In the genomic region with DNA sequence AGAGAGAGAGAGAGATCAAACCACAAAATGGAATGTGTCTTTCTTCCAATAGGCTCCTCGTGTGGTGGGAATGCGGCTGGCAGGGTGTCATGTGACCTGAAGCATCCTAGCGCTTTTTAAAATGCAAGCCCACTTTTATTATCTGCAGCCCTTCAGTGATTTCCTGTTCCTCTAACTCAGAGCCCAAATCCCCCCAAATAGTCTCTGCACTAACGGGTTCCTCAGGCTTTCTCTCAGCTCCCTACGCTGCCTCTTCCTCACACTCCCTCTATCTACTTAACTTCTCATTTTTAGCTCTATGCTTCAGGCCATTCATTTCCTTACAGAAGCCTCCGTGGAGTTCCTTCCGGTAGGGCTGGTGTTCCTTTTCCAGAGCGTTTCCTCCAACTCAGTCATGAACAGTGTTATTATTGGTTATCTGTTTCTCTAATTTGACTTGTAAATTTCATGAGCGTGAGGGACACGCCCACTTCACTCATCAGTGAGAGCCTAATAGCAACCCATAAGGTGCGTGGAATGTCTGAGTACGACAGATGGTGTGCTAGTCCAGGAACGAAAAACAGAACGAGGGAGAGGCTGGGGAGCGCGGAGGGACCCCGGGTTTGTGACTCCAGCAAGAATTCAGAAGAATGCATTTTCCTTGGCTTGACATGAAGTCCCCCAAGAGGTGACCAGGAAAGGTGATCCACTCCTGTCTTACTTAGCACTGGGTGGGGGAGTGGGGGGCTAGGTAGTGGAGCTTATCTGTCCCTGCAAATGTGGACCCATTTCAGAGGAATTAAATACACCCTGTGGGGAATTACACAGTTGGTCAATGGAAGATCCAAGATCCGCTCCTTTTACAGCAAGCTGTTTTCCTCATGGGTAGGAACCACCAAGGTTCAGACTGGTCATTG, we compare ENCODE assay signal across 8 mouse cellular contexts. TPM values are rescaled to one million over a fixed set of nuclear protein-coding genes. Genes with fewer than 3 reads are reported as not detected.
DNase-seq lines count a peak whose midpoint lies in the region; ATAC-seq and TF ChIP-seq lines count a peak whose summit lies in the region.

No protein-coding gene starts in this region.

- 16% methylated on average over 18 of the region's 18 CpGs for WGBS in hindbrain, embryonic 14.5 days
- 15% methylated on average over 18 of the region's 18 CpGs for WGBS in limb, embryonic 13.5 days
- 13% methylated on average over 18 of the region's 18 CpGs for WGBS in thymus, adult 2 months

- peak overlapping the region; percentile 52 for H3K4me2 ChIP-seq in hindbrain, embryonic 14.5 days (replicated peaks)
- H3K4me2 ChIP-seq in limb, embryonic 13.5 days (replicated peaks) = peak overlapping the region; percentile 62
- peak overlapping the region; percentile 81 for H3K4me2 ChIP-seq in myocyte (ENCODE audit: low read depth)

- peak overlapping the region; percentile 30; the same call in 1 of the 2 replicates for H3K9ac ChIP-seq in hindbrain, embryonic 14.5 days
- no peak overlapping the region for H3K9ac ChIP-seq in limb, embryonic 13.5 days

- H3K27ac ChIP-seq in hindbrain, embryonic 14.5 days = peak overlapping the region; percentile 60
- no peak overlapping the region for H3K27ac ChIP-seq in limb, embryonic 13.5 days
- H3K27ac ChIP-seq in thymus, adult 2 months (ENCODE audit: control insufficient read depth, insufficient read depth, low read length) = no peak overlapping the region

- no peaks in the 10 kb centered on the region for H3K9me3 ChIP-seq in hindbrain, embryonic 14.5 days (ENCODE audit: control insufficient read depth, low read length)
- no peaks in the 10 kb centered on the region for H3K9me3 ChIP-seq in limb, embryonic 13.5 days

- no peaks in the 10 kb centered on the region for H3K79me2 ChIP-seq in myocyte (ENCODE audit: control insufficient read depth, insufficient read depth)

- peak; percentile 56; the same call in 1 of the 2 replicates for ATAC-seq in hindbrain, embryonic 14.5 days (ENCODE audit: low FRiP score)
- peak; percentile 24; the same call in 1 of the 2 replicates for ATAC-seq in limb, embryonic 13.5 days (ENCODE audit: low FRiP score, low read depth)

- peaks cover 14% of the 10 kb centered on the region for H3K4me1 ChIP-seq in hindbrain, embryonic 14.5 days (replicated peaks; ENCODE audit: control insufficient read depth, insufficient read depth, low read length)
- peaks cover 11% of the 10 kb centered on the region for H3K4me1 ChIP-seq in limb, embryonic 13.5 days
- peaks cover 16% of the 10 kb centered on the region for H3K4me1 ChIP-seq in thymus, adult 2 months (replicated peaks; ENCODE audit: control insufficient read depth, insufficient read depth, low read length)

- peak; percentile 86 for DNase-seq in A20 (ENCODE audit: low read depth, low spot score)
- DNase-seq in CD4-positive helper T cell, adult 2 months (ENCODE audit: low read depth, low spot score) = peak; percentile 55
- peak; percentile 52 for DNase-seq in embryo, embryonic 11 days
- no peak for DNase-seq in hindbrain, embryonic 14.5 days (ENCODE audit: low spot score)
- DNase-seq in thymus, adult 2 months = no peak
- no peak for DNase-seq in gastrocnemius, postnatal 10 days

- no peaks in the 10 kb centered on the region for H3K27me3 ChIP-seq in hindbrain, embryonic 14.5 days (ENCODE audit: control insufficient read depth, insufficient read depth, low read length)
- H3K27me3 ChIP-seq in limb, embryonic 13.5 days = peaks cover 20% of the 10 kb centered on the region
- H3K27me3 ChIP-seq in myocyte (ENCODE audit: control insufficient read depth, insufficient read depth, insufficient read length) = peaks cover 8% of the 10 kb centered on the region
- no peaks in the 10 kb centered on the region for H3K27me3 ChIP-seq in thymus, adult 2 months (ENCODE audit: control insufficient read depth, insufficient read depth, low read length)

- no peak for TF ChIP-seq POLR2A in myocyte (IDR thresholded peaks at IDR 0.05; ENCODE audit: insufficient read length, low read depth)
- no peak for TF ChIP-seq POLR2A in thymus, adult 2 months (IDR thresholded peaks at IDR 0.05; ENCODE audit: control insufficient read depth, extremely low read depth, insufficient read depth, low read length, poor library complexity)

- no peaks in the 10 kb centered on the region for H3K36me3 ChIP-seq in hindbrain, embryonic 14.5 days (replicated peaks; ENCODE audit: control insufficient read depth, insufficient read depth)
- H3K36me3 ChIP-seq in limb, embryonic 13.5 days = no peaks in the 10 kb centered on the region
- H3K36me3 ChIP-seq in myocyte (ENCODE audit: control insufficient read depth, insufficient read depth) = no peaks in the 10 kb centered on the region
- no peaks in the 10 kb centered on the region for H3K36me3 ChIP-seq in thymus, adult 2 months (ENCODE audit: control insufficient read depth, insufficient read depth, low read length)

- no peak overlapping the region for H3ac ChIP-seq in myocyte (ENCODE audit: control insufficient read depth, insufficient read length)

- TF ChIP-seq CTCF in thymus, adult 2 months (IDR thresholded peaks at IDR 0.05; ENCODE audit: borderline replicate concordance, control insufficient read depth, extremely low read depth, insufficient read depth, low read length, poor library complexity) = no peak

- H3K4me3 ChIP-seq in hindbrain, embryonic 14.5 days (replicated peaks; ENCODE audit: low read length) = peak overlapping the region; percentile 20
- peak overlapping the region; percentile 32 for H3K4me3 ChIP-seq in limb, embryonic 13.5 days
- peak overlapping the region; percentile 12 for H3K4me3 ChIP-seq in myocyte
- H3K4me3 ChIP-seq in thymus, adult 2 months (ENCODE audit: control insufficient read depth, insufficient read depth, low read length) = no peak overlapping the region

TF ChIP-seq in myocyte, 11 proteins besides CTCF, POLR2A, EP300 and RAD21:
- TF ChIP-seq MAX (IDR thresholded peaks at IDR 0.05; ENCODE audit: low read depth) (no peak), CEBPB (IDR thresholded peaks at IDR 0.05; ENCODE audit: insufficient read depth, poor library complexity, severe bottlenecking) (no peak), MYOD1 (IDR thresholded peaks at IDR 0.05; ENCODE audit: control insufficient read depth in 1 of 3, insufficient read length in 2 of 3, low read depth in 2 of 3) (no peak), USF1 (IDR thresholded peaks at IDR 0.05; ENCODE audit: low read depth) (peak; percentile 47)

RNA-seq across cellular contexts. Expression of a gene that starts 38.2 kb away (rescaled TPM):
- 152 and 168 TPM in 2 replicates for polyA plus RNA-seq in hindbrain, embryonic 14.5 days (2014; fragmentation: Nextera tagmentation; extraction: Ambion mirVana)
- polyA plus RNA-seq in limb, embryonic 13.5 days (2015; fragmentation: Nextera tagmentation; extraction: Ambion mirVana) = 178 and 191 TPM in 2 replicates
- polyA plus RNA-seq in myocyte (2012; fragmentation: generic; extraction: Trizol) = 21.8 TPM
- 171 and 218 TPM in 2 replicates for polyA plus RNA-seq in thymus, adult 2 months (2012; rRNA removed)
- total RNA-seq in gastrocnemius, postnatal 10 days (2021) = 10 to 100 TPM; 40.1 to 46.3 TPM

Comparison
In these comparisons a context has a peak if more than half of its experiments do, and no peak if none do; other contexts are left out.
1. DNase-seq: peak in A20 (single experiment), CD4-positive helper T cell, adult 2 months (single experiment) and embryo, embryonic 11 days (single experiment); none in hindbrain, embryonic 14.5 days (single experiment), thymus, adult 2 months (single experiment) and gastrocnemius, postnatal 10 days (single experiment).
2. Peak in every context shown above with its lines, with median percentiles within 50 percentile points of each other: H3K4me2 ChIP-seq.